Mouse (Mus musculus) T-cell, adult 66 days (primary cell): ENCODE data around the gene Sfmbt1. TPM values are rescaled to one million over a fixed set of nuclear protein-coding genes. Genes with fewer than 3 reads are reported as not detected.

ENCODE experiments used
- total RNA-seq, 2 experiments: library from RNA; stranded (reverse); gene quantifications; 3 replicates in 1 of 2; 4 replicates in 1 of 2; pipeline ENCODE4 v1.2.4; 2023

The Sfmbt1 gene
- 10 to 100 TPM; 12.5 to 14.1 TPM for total RNA-seq

DNA sequence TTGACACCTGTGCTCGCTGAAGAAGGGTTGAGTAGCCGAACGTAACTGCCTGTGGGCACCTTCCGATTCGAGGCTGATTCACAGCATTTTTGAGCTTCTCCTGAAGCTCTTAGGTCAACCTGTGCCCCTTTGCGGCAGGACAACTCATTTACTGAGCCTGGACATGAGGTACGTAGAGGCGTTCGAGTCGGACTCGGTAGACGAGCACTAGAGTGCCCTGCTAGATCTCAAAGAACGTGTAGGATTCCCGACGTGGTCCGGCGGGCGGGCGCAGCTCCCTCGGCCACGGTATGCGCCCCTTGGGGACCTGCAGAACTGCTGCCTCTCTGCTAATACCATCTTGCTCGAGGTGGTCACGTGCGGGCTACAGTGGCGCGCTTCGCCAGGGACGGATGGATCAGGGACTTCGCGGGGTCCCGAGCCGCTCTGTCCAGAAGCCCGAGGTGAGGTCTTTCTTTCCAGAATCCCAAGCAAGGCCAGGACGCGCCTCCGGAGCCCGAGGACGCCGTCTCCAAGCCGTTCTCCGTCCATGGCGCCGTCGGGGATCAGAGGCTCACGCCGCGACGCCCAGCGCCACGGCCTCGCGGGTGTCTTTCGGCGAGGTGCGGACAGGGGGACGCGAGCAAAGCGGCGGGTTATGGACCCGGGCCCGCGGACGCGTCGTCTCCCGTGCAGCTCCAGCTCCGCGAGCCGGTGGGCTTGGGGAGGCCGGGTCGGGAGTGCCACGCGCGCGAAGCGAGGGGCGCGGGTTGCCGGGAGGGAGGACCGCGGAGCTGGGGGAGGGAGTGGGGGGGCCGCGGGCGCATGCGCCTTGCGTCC, at the start of gene Sfmbt1:
TSS of gene Sfmbt1 (plus strand) at position 51 of the 819 bp plus-strand sequence.

DNA sequence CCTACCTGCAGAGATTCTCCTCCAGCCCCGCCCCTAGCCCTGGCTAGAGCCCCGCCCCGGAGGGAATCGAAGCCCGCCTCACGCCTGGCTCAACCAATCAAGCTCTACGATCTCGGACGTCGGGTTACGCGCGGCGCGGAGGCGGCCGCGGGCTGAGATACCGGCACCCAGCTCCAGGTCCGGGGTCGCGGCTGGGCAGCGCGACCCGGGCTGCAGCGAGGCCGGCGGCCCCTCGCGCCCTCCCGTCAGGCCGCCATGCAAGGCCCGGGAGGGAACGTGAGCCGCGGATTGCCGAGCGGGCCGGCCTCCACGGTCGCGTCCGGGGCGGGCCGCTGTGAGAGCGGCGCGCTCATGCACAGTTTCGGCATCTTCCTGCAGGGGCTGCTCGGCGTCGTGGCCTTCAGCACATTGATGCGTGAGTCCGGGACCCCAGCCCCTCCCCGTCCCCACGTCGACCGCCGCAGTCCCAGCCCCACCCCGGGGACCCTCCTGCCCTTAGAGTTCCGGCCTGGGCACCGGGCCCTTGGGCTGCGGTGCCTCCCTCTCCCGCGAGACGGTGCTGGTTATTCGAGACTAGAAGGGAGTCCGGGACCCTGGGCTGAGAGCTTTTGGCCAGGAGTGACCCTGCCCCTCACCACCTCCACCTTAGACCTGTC, 111.0 kb downstream of the Sfmbt1 start, which contains the start of gene Tmem110:
TSS of gene Tmem110 (plus strand) at position 115 of the 656 bp plus-strand sequence.

Other genes with a start within 250 kb of the Sfmbt1 start
- 10 to 100 TPM; 60.6 to 67.0 TPM for gene Dcp1a, start 235.3 kb upstream of the Sfmbt1 start, total RNA-seq
- gene Cacna1d, start 223.4 kb upstream of the Sfmbt1 start, total RNA-seq: 1 to 10 TPM in 1 of 2 experiments, under 1 TPM in 1; 0.67 to 1.1 TPM
- 100 to 1,000 TPM; 149 to 160 TPM for gene Tkt, start 166.5 kb upstream of the Sfmbt1 start, total RNA-seq
- 100 to 1,000 TPM; 106 TPM for gene Prkcd, start 88.6 kb upstream of the Sfmbt1 start, total RNA-seq
- gene Rft1, start 60.5 kb upstream of the Sfmbt1 start, total RNA-seq: 10 to 100 TPM; 14.4 to 18.9 TPM
- gene Tmem110, start 110.7 kb downstream of the Sfmbt1 start, total RNA-seq: 10 to 100 TPM; 16.1 to 16.2 TPM
- 1 to 10 TPM; 3.0 to 4.4 TPM for gene Mustn1, start 164.4 kb downstream of the Sfmbt1 start, total RNA-seq
- gene Itih4, start 171.6 kb downstream of the Sfmbt1 start, total RNA-seq: under 1 TPM in 1 of 2 experiments, not detected in 1; 0.41 TPM
- not detected for gene Itih3, start 208.9 kb downstream of the Sfmbt1 start, total RNA-seq
- not detected for gene Itih1, start 228.4 kb downstream of the Sfmbt1 start, total RNA-seq
- gene Nek4, start 236.5 kb downstream of the Sfmbt1 start, total RNA-seq: 1 to 10 TPM; 4.5 to 4.9 TPM